Mouse (Mus musculus): ENCODE results near the gene Dpf3.

Dpf3 gene

DNA sequence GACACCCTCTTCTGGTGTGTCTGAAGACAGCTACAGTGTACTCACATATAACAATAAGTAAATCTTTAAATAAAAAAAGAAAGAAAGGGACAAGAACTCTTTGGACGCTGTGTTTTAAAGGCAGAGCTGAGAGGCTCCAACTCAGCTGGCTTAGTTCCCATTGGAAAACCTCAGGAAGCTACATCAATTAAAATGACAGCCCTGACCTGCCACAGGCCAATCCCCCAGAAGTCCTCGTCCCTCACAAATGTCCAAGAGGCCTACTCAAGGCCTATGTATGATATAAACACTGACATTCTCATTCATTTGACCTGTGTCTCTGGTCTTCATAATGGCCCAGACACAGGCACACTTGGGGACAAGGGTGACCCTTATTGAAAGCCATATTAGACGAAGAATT is 107.5 kb downstream of the Dpf3 start:
- Histone ChIP-seq H3K36me3 (ENCODE audit: control insufficient read depth, insufficient read depth, low read length, poor library complexity, severe bottlenecking) (no peaks in the 10 kb centered on the region), H3K27me3 (ENCODE audit: control insufficient read depth, insufficient read depth, low read length, poor library complexity, severe bottlenecking) (no peaks in the 10 kb centered on the region)
- no peak for DNase-seq (ENCODE audit: low read depth, low spot score)

DNA sequence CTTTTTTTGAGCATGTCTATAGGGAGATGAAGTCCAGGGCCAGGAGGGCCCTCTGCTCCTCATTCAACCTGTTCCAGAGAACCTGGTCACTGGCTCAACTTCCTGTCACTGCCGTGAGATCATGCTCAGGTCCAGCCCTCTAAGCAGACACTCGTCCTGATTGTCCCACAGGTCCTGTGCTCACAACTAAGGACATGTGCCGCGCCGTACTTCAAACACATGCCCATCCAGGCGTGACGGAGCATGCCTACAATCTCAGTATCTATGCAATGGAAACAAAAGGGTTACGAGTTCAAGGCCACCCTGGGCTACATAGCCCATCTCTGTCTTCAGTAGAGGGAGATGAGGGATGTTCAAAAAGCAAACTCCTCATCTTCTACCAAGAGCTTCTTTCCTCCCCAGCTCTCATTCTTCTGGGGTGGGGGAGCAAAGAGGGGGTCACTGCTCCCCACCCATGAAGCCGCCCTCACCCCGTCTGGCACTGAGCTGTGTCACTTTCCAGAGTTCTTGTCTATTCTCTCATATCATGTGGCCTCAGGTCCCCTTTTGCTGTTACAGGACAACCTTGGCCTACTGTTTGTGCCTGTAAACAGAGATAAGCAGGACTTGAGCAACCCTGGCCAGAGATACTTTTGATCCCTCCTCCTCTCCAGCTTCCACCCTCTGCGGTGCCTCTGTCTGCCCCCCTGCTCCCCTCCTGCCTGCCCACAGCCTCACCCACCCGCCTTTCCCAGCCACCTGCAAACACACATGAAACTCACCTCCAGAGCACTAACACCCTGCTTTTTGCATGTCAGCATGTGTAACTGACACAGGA is 112.3 kb downstream of the Dpf3 start:
- no peak for DNase-seq (ENCODE audit: low read depth, low spot score)
- H3K27me3 ChIP-seq (ENCODE audit: control insufficient read depth, insufficient read depth, low read length, poor library complexity, severe bottlenecking) = no peaks in the 10 kb centered on the region
- H3K36me3 ChIP-seq (ENCODE audit: control insufficient read depth, insufficient read depth, low read length, poor library complexity, severe bottlenecking) = no peaks in the 10 kb centered on the region

DNA sequence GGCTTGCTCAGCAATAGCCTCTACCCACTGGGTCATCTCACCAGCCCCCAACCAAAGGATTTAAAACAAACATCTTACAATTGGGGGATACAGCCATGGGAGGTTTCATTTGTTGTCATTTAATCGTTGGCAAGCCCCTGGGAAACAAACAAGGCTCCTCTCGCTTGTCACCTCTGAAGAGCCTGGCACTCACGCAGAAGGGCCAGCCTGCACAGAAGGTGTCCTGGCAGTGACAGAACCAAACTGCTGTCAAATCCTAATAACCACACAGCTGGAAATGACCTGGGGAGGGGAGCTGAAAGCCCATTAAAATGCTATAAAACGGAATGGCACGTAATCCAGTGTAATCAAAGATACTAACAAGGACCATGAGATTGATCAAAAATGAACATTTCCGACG is 114.4 kb downstream of the Dpf3 start:
- DNase-seq (ENCODE audit: low read depth, low spot score) = no peak
- no peaks in the 10 kb centered on the region for H3K36me3 ChIP-seq (ENCODE audit: control insufficient read depth, insufficient read depth, low read length, poor library complexity, severe bottlenecking)
- H3K27me3 ChIP-seq (ENCODE audit: control insufficient read depth, insufficient read depth, low read length, poor library complexity, severe bottlenecking) = no peaks in the 10 kb centered on the region

DNA sequence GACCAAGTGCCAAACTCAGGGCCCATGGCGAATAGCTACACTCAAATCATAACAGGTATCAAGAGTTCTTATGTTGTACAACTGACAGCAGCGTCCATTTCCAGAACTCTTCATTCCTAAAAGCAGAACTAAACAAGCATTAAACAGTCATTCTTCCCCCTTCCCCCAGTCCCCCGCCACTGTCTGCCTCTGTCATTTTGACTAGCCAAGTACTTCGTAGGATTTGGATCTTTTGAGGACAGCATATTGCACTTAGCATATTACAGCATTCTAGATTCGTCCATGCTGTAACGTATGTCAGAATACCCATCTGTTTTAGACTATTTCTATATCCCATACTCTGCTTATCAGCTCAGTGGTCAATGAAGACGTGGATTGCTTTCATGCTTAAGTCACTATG is 115.2 kb downstream of the Dpf3 start:
- H3K27me3 ChIP-seq (ENCODE audit: control insufficient read depth, insufficient read depth, low read length, poor library complexity, severe bottlenecking) = no peaks in the 10 kb centered on the region
- no peak for DNase-seq (ENCODE audit: low read depth, low spot score)
- H3K36me3 ChIP-seq (ENCODE audit: control insufficient read depth, insufficient read depth, low read length, poor library complexity, severe bottlenecking) = no peaks in the 10 kb centered on the region

DNA sequence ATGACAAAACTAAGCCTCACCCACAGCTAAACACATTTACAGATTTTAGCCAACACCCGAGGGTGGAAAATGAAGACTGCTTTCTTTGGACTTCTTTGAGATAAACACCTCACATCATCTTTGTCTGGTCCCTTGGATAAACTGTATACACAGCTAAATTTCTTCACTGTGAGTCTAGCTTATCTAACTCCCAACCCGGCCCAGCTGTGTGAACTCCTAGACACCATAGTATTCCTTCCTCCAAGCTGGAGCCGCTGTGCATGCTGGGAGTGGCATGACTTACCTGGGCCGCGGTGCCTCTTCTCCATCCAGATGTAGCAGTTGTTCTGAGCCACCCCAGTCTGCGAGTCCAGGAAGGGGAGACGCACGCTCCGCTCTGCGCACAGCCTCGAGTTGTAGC is 117.3 kb downstream of the Dpf3 start:
- Histone ChIP-seq H3K27me3 (ENCODE audit: control insufficient read depth, insufficient read depth, low read length, poor library complexity, severe bottlenecking) (no peaks in the 10 kb centered on the region), H3K36me3 (ENCODE audit: control insufficient read depth, insufficient read depth, low read length, poor library complexity, severe bottlenecking) (no peaks in the 10 kb centered on the region)
- DNase-seq (ENCODE audit: low read depth, low spot score) = no peak

DNA sequence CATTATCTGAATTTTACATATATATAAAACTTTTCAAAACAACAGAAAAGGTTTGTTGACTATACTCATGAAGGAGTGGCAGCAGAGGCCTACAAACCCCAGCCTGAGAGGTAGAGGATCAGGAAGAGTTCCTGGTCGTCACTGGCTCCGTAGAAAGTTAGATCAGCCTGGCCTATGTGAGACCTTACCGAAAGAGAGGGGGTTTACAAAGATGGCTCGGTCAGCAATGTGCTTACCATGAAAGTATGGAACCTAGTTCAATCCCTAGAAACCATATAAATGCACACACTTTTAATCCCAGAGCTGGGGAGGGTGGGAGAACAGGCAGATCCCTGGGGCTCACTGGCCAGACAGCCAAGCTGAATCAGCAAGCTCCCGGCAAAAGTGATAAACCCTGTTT is 118.1 kb downstream of the Dpf3 start:
- H3K36me3 ChIP-seq (ENCODE audit: control insufficient read depth, insufficient read depth, low read length, poor library complexity, severe bottlenecking) = no peaks in the 10 kb centered on the region

DNA sequence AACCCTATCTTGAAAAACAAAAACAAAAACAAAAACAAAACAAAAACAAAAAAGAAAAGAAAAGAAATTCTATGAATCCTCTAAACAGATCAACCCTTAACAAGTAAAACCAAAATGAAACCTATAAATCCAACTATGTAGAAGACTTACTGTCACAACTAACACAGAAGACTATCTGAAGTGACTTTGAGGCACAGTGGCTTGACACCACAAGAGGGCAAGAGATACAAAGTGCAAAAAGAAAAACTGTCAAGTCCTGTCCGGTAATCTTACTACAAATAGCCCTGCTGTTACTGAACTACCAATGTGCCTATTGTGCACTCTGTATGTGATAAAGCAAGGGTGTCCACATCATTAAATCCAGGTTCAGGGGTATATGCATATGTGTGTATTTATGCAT is 120.0 kb downstream of the Dpf3 start:
- no peak for DNase-seq (ENCODE audit: low read depth, low spot score)
- Histone ChIP-seq H3K36me3 (ENCODE audit: control insufficient read depth, insufficient read depth, low read length, poor library complexity, severe bottlenecking) (no peaks in the 10 kb centered on the region), H3K27me3 (ENCODE audit: control insufficient read depth, insufficient read depth, low read length, poor library complexity, severe bottlenecking) (no peaks in the 10 kb centered on the region)

More for the DNA sequence above, 118.1 kb downstream of the Dpf3 start:
- H3K27me3 ChIP-seq (ENCODE audit: control insufficient read depth, insufficient read depth, low read length, poor library complexity, severe bottlenecking) = no peaks in the 10 kb centered on the region
- DNase-seq (ENCODE audit: low read depth, low spot score) = no peak

DNA sequence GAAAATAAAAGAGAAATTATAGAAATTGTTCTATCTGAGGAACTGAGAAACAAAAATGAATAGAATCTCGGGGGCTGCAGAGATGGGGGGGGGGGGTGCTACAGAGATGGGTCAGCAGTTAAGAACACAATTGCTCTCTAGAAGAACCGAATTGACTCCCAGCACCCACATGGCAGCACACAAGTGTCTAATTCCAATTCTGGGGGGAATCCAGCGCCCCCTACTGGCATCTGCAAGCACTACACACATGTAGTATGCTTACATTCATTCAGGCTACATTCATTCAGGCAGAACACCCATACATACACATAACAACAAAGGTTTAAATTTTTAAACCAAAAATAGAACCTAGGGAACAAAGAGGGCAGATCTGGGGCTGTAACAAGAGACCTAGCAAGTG is 122.7 kb downstream of the Dpf3 start:
- H3K27me3 ChIP-seq (ENCODE audit: control insufficient read depth, insufficient read depth, low read length, poor library complexity, severe bottlenecking) = no peaks in the 10 kb centered on the region

DNA sequence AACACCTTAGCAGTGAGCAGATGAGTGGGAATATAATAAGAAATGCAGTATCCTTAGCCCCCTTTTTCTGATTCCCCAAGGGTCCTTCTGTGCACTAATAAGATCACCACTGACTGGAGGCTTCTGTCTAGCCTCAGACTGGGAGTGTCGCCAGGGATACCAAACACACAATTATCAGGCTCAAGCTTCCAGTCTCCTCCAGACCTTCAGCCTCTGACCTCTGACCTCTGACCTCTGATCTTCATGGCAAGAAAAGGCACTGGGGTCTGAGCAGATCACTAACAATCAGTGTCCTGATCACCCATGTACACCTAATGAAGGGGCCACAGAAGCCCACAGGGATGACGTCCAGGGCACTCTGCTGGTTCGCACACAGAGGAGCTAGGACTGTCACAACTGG is 125.7 kb downstream of the Dpf3 start:
- no peak for DNase-seq (ENCODE audit: low read depth, low spot score)
- Histone ChIP-seq H3K36me3 (ENCODE audit: control insufficient read depth, insufficient read depth, low read length, poor library complexity, severe bottlenecking) (no peaks in the 10 kb centered on the region), H3K27me3 (ENCODE audit: control insufficient read depth, insufficient read depth, low read length, poor library complexity, severe bottlenecking) (no peaks in the 10 kb centered on the region)

More for the DNA sequence above, 122.7 kb downstream of the Dpf3 start:
- DNase-seq (ENCODE audit: low read depth, low spot score) = no peak
- no peaks in the 10 kb centered on the region for H3K36me3 ChIP-seq (ENCODE audit: control insufficient read depth, insufficient read depth, low read length, poor library complexity, severe bottlenecking)

DNA sequence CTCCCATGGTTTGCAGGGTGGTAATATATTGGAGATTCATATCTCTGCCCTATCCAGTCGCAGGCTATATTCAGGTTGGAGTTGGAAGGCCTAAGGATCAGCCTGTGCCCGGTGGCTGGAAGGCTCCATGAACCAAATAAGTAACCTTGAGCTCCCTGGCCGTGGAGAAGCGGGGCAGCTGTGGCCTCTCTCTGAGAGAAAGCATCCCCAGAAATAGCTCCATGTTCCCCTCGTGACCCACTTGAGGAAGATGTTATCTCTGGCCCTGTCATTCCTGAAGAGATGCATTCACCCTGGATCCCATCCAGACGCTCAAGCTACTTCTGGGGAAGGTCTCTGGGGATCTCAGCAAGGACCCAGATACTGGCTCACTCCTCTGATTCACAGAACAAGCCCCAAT is 134.9 kb downstream of the Dpf3 start:
- Histone ChIP-seq H3K27me3 (ENCODE audit: control insufficient read depth, insufficient read depth, low read length, poor library complexity, severe bottlenecking) (no peaks in the 10 kb centered on the region), H3K36me3 (ENCODE audit: control insufficient read depth, insufficient read depth, low read length, poor library complexity, severe bottlenecking) (no peaks in the 10 kb centered on the region)
- DNase-seq (ENCODE audit: low read depth, low spot score) = no peak

DNA sequence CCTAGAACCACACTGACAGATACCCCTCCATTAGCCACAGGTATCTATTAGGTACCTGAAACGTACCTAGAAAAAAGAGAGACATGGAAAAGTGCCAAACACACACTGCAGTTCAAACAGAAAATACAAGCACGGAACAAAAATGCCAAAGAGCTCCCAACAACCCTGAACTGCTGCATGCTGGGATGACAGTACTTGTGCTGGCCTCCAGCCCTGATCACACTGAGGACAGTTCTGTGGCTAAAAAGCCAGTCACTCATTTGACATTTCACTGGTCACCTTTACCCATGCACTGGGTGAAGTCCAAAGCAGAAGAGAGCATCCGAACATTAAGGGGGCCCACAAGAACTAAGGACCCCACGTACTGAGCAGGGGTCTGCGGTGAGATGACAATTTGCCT is 137.8 kb downstream of the Dpf3 start:
- no peak for DNase-seq (ENCODE audit: low read depth, low spot score)
- no peaks in the 10 kb centered on the region for H3K27me3 ChIP-seq (ENCODE audit: control insufficient read depth, insufficient read depth, low read length, poor library complexity, severe bottlenecking)
- no peaks in the 10 kb centered on the region for H3K36me3 ChIP-seq (ENCODE audit: control insufficient read depth, insufficient read depth, low read length, poor library complexity, severe bottlenecking)

DNA sequence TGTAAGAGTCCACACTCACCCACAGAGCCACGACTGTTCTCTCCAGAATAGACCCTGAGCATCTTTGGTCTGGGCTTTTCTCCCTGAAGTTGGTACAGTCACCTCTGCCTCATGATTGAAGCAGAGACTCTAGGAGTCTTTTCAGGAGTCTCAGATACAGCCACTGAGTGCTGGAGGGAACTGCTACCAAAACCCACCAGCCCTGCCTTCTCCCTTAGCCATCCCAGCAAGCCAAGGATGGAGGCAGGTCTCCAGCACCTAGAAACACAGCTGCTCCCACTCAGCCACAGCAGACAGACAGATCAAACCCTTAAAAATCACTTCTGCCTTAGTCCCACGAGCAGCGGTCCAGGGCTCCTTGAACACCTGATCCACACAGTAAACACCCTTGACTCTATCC is 139.3 kb downstream of the Dpf3 start:
- Histone ChIP-seq H3K36me3 (ENCODE audit: control insufficient read depth, insufficient read depth, low read length, poor library complexity, severe bottlenecking) (no peaks in the 10 kb centered on the region), H3K27me3 (ENCODE audit: control insufficient read depth, insufficient read depth, low read length, poor library complexity, severe bottlenecking) (no peaks in the 10 kb centered on the region)
- DNase-seq (ENCODE audit: low read depth, low spot score) = no peak

DNA sequence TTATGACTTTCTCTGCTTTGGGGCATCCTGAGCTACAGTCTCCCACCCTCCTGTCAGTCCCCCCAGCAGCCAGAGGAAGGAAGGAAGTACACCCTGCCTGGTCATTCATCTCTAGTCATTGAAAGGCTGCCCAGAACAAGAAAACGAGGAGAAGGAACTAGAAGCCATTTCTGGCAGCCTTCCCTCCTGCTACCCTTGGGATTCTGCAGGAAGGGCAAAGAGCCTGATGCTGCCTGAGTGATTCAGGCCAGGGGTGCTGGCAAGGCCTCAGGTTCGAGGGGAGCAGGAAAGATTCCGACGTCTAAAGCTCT is 144.7 kb downstream of the Dpf3 start:
- H3K27me3 ChIP-seq (ENCODE audit: control insufficient read depth, insufficient read depth, low read length, poor library complexity, severe bottlenecking) = no peaks in the 10 kb centered on the region
- no peaks in the 10 kb centered on the region for H3K36me3 ChIP-seq (ENCODE audit: control insufficient read depth, insufficient read depth, low read length, poor library complexity, severe bottlenecking)
- DNase-seq (ENCODE audit: low read depth, low spot score) = no peak

DNA sequence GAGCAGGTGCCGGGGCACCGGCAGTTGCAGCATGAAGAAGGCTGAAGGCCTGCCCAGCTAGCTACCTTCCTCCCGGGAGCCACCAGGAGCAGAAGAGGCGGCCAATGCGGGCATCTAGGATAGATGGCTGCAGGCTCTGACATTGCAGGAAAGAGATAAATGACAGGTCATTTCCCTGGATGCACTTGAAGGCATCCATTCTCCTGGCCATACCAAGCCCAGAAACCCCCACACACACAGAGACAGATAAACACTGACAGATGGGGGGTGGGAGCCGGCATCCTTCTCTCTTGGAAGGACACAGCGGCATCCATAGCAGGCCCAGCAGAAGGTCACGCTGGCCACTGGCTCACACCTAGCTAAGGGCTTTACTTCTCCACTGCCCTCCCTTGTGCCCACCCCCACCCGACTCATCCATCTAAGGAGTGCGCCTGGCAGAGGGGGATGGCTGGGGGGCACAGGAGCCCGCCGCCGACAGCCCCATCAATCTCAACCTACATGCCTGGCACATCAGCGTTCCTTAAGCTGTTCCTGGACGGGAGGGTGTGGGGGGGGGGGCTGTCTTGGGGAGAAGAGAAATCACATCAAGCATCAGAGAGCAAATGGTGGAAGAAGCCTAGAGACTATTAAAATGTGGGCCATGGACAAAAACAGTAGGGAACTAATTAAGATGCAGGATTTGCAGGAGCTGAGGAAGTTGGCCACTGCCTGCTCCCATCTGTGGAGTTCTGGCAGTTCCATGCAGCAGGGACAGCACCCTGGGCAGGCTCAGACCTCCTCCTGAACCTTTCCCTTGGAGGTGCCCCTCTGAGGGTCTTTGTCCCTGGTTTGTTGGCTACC is 145.3 kb downstream of the Dpf3 start:
- DNase-seq (ENCODE audit: low read depth, low spot score) = no peak
- H3K27me3 ChIP-seq (ENCODE audit: control insufficient read depth, insufficient read depth, low read length, poor library complexity, severe bottlenecking) = no peaks in the 10 kb centered on the region
- H3K36me3 ChIP-seq (ENCODE audit: control insufficient read depth, insufficient read depth, low read length, poor library complexity, severe bottlenecking) = no peaks in the 10 kb centered on the region

DNA sequence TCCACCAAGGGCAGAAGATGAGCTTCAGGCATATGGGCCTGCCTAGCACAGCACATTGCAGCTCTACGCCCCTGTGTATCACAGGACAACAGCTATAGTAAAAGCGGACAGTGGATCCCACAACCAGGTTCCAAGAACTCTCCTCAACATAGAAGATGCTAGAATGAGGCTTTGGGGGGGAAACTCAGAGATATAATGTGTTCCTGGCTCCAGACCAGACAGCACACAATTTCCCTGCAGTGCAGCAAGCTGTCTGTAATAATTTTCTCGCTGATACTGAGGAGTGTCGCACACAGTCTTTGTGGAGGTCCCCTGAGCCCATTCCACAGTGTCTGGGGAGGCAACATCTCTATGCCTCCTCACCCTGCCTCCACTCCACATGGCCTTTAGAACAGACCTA is 146.6 kb downstream of the Dpf3 start:
- Histone ChIP-seq H3K36me3 (ENCODE audit: control insufficient read depth, insufficient read depth, low read length, poor library complexity, severe bottlenecking) (no peaks in the 10 kb centered on the region), H3K27me3 (ENCODE audit: control insufficient read depth, insufficient read depth, low read length, poor library complexity, severe bottlenecking) (no peaks in the 10 kb centered on the region)

More for the DNA sequence above, 146.6 kb downstream of the Dpf3 start:
- DNase-seq (ENCODE audit: low read depth, low spot score) = no peak

All from splenic B cell, adult 2 months (primary cell).